In genomic region chr19:46318031-46318471, GRCm38 (mm10) we compare ENCODE assay signal across 8 mouse cellular contexts. TPM values are rescaled to one million over a fixed set of nuclear protein-coding genes. Genes with fewer than 3 reads are reported as not detected.
DNase-seq lines count a peak whose midpoint lies in the region; ATAC-seq and TF ChIP-seq lines count a peak whose summit lies in the region.

No protein-coding gene starts in this region.

- H3K4me1 ChIP-seq in midbrain, embryonic 14.5 days (ENCODE audit: control insufficient read depth, insufficient read depth, low read length): peaks cover 52% of the 10 kb centered on the region

- DNase-seq in adrenal gland, adult 18-20 months (ENCODE audit: low spot score in 2 of 2): peak; percentile 22 to 33
- DNase-seq in adrenal gland, postnatal 4 days (ENCODE audit: low spot score in 2 of 2): no peak
- DNase-seq in spleen, postnatal 14 days (ENCODE audit: low spot score in 2 of 2): peak; percentile 1 to 5
- DNase-seq in spleen, adult 18-20 months: no peak
- DNase-seq in frontal cortex, postnatal 36 days (ENCODE audit: low spot score in 2 of 2): peak; percentile 51 to 64
- peak; percentile 69 to 75 for DNase-seq in layer of hippocampus, adult 2 months (ENCODE audit: low spot score in 2 of 2)
- DNase-seq in midbrain, embryonic 14.5 days: peak; percentile 72
- no peak for DNase-seq in natural killer cell, adult 2 months (ENCODE audit: low spot score in 2 of 2)

- TF ChIP-seq CTCF in layer of hippocampus, adult 2 months (conservative IDR thresholded peaks at IDR 0.05): no peak

- H3K9me3 ChIP-seq in midbrain, embryonic 14.5 days (ENCODE audit: control insufficient read depth, low read length): no peaks in the 10 kb centered on the region

- peak overlapping the region; percentile 73 for H3K4me2 ChIP-seq in midbrain, embryonic 14.5 days (ENCODE audit: low read length)

- no peak for ATAC-seq in midbrain, embryonic 14.5 days (ENCODE audit: low FRiP score, low TSS enrichment)

- H3K9ac ChIP-seq in midbrain, embryonic 14.5 days (replicated peaks; ENCODE audit: low read length): peak overlapping the region; percentile 69

- H3K27ac ChIP-seq in layer of hippocampus, adult 2 months: peak overlapping the region; percentile 95
- peak overlapping the region; percentile 63 for H3K27ac ChIP-seq in midbrain, embryonic 14.5 days (replicated peaks; ENCODE audit: low read depth, low read length)

- H3K27me3 ChIP-seq in midbrain, embryonic 14.5 days (ENCODE audit: control insufficient read depth, insufficient read depth, low read length): peaks cover 53% of the 10 kb centered on the region

- peak overlapping the region; percentile 64 for H3K4me3 ChIP-seq in layer of hippocampus, adult 2 months
- H3K4me3 ChIP-seq in midbrain, embryonic 14.5 days (replicated peaks; ENCODE audit: low read depth, low read length): peak overlapping the region; percentile 54

- 1% methylated on average over 38 of the region's 42 CpGs for WGBS in midbrain, embryonic 14.5 days

- peaks cover 23% of the 10 kb centered on the region for H3K36me3 ChIP-seq in midbrain, embryonic 14.5 days (ENCODE audit: control insufficient read depth, insufficient read depth, low read length)

RNA-seq across cellular contexts. Expression of gene Psd, which starts 8.9 kb away (rescaled TPM):
- 1 to 10 TPM; 7.5 to 9.2 TPM for total RNA-seq in adrenal gland, adult 18-20 months (2021)
- total RNA-seq in adrenal gland, postnatal 4 days (2021): 10 to 100 TPM; 19.0 to 22.6 TPM
- total RNA-seq in layer of hippocampus, adult 2 months (2021): 100 to 1,000 TPM; 761 to 778 TPM
- polyA plus RNA-seq in midbrain, embryonic 14.5 days (2014; fragmentation: Nextera tagmentation; extraction: Ambion mirVana): 112 and 144 TPM in 2 replicates

RNA-seq across cellular contexts. Expression of gene Fbxl15, which starts 9.9 kb away (rescaled TPM):
- 10 to 100 TPM in 1 of 2 experiments, 1 to 10 TPM in 1; 8.8 to 10.3 TPM for total RNA-seq in adrenal gland, adult 18-20 months (2021)
- total RNA-seq in adrenal gland, postnatal 4 days (2021): 10 to 100 TPM in 1 of 2 experiments, 1 to 10 TPM in 1; 9.6 to 10.4 TPM
- total RNA-seq in layer of hippocampus, adult 2 months (2021): 10 to 100 TPM; 26.8 to 28.9 TPM
- polyA plus RNA-seq in midbrain, embryonic 14.5 days (2014; fragmentation: Nextera tagmentation; extraction: Ambion mirVana): 45.8 and 53.5 TPM in 2 replicates

RNA-seq across cellular contexts. Expression of gene Nfkb2, which starts 13.9 kb away (rescaled TPM):
- 10 to 100 TPM; 40.4 to 42.8 TPM for total RNA-seq in adrenal gland, adult 18-20 months (2021)
- 10 to 100 TPM; 22.0 to 24.3 TPM for total RNA-seq in adrenal gland, postnatal 4 days (2021)
- 1 to 10 TPM; 2.1 to 2.4 TPM for total RNA-seq in layer of hippocampus, adult 2 months (2021)
- polyA plus RNA-seq in midbrain, embryonic 14.5 days (2014; fragmentation: Nextera tagmentation; extraction: Ambion mirVana): 1.6 and 2.1 TPM in 2 replicates

RNA-seq across cellular contexts. Expression of gene Cuedc2, which starts 20.5 kb away (rescaled TPM):
- total RNA-seq in adrenal gland, adult 18-20 months (2021): 10 to 100 TPM; 72.1 to 77.9 TPM
- 100 to 1,000 TPM; 106 to 112 TPM for total RNA-seq in adrenal gland, postnatal 4 days (2021)
- 100 to 1,000 TPM; 171 to 178 TPM for total RNA-seq in layer of hippocampus, adult 2 months (2021)
- polyA plus RNA-seq in midbrain, embryonic 14.5 days (2014; fragmentation: Nextera tagmentation; extraction: Ambion mirVana): 300 and 307 TPM in 2 replicates

RNA-seq across cellular contexts. Expression of gene Mfsd13a, which starts 22.9 kb away (rescaled TPM):
- total RNA-seq in adrenal gland, adult 18-20 months (2021): 1 to 10 TPM; 9.3 to 9.4 TPM
- total RNA-seq in adrenal gland, postnatal 4 days (2021): 1 to 10 TPM; 4.8 to 5.7 TPM
- 10 to 100 TPM; 30.2 to 30.5 TPM for total RNA-seq in layer of hippocampus, adult 2 months (2021)
- polyA plus RNA-seq in midbrain, embryonic 14.5 days (2014; fragmentation: Nextera tagmentation; extraction: Ambion mirVana): 7.2 and 7.7 TPM in 2 replicates

Comparison
In these comparisons a context has a peak if more than half of its experiments do, and no peak if none do; other contexts are left out.
1. DNase-seq: peak in adrenal gland, adult 18-20 months (2 of 2), spleen, postnatal 14 days (2 of 2), frontal cortex, postnatal 36 days (2 of 2), layer of hippocampus, adult 2 months (2 of 2) and midbrain, embryonic 14.5 days (single experiment); none in adrenal gland, postnatal 4 days (0 of 2), spleen, adult 18-20 months (0 of 2) and natural killer cell, adult 2 months (0 of 2).
2. RNA of gene Psd, which starts 8.9 kb away (total RNA-seq): 761 to 778 TPM in layer of hippocampus, adult 2 months; 19.0 to 22.6 TPM in adrenal gland, postnatal 4 days and 7.5 to 9.2 TPM in adrenal gland, adult 18-20 months; every median in the first group is over 10 times any median in the second.
3. RNA of gene Nfkb2, which starts 13.9 kb away (total RNA-seq): 40.4 to 42.8 TPM in adrenal gland, adult 18-20 months and 22.0 to 24.3 TPM in adrenal gland, postnatal 4 days; 2.1 to 2.4 TPM in layer of hippocampus, adult 2 months; every median in the first group is over 4 times any median in the second.